Mouse (Mus musculus): ENCODE results near the gene Cish.

GRCm38 (mm10) chr9:107288711-107289110 lies 7.1 kb upstream of the Cish start:
- TF ChIP-seq E2F4 (IDR thresholded peaks at IDR 0.05; ENCODE audit: insufficient read depth) (no peak), USF1 (IDR thresholded peaks at IDR 0.05; ENCODE audit: low read depth) (no peak), MYOD1 (IDR thresholded peaks at IDR 0.05; ENCODE audit: control insufficient read depth in 1 of 3, insufficient read length in 2 of 3, low read depth in 2 of 3) (no peak), REST (IDR thresholded peaks at IDR 0.05; ENCODE audit: insufficient read depth, insufficient read length) (no peak)

Data from myocyte (in vitro differentiated cells).